Mouse (Mus musculus) adrenal gland, adult (tissue): ENCODE data around the gene Scnn1a.

Experiments used
- DNase-seq, 2 experiments: peaks; one replicate each; pipeline ENCODE4 v3.0.0; 2022 to 2023; ENCODE audit warnings: low spot score in 1 of 2; ENCODE audit not compliant: inconsistent age in 2 of 2

Gene Scnn1a

GRCm38 (mm10) chr6:125389853-125390252 lies 69.4 kb downstream of the Scnn1a start:
- peak in 1 of 2 experiments; percentile 17 for DNase-seq
